Mouse (Mus musculus) C2C12 (cell line): ENCODE results near the gene Tgfbrap1.

ENCODE experiments used
- CEBPB ChIP-seq: IDR thresholded peaks from one replicate; pipeline ENCODE4 v1.6.1; 2011; ENCODE audit warnings: low read depth, mild to moderate bottlenecking, control low read depth, moderate library complexity
- CTCF ChIP-seq: IDR thresholded peaks from one replicate; pipeline ENCODE4 v1.5.1; 2011; ENCODE audit not compliant: control insufficient read depth, insufficient read depth, insufficient read length
- MAX ChIP-seq: IDR thresholded peaks from one replicate; pipeline ENCODE4 v1.6.1; 2011; ENCODE audit warnings: mild to moderate bottlenecking, control low read depth
- USF1 ChIP-seq: IDR thresholded peaks from one replicate; pipeline ENCODE4 v1.6.1; 2011; ENCODE audit warnings: low read depth, mild to moderate bottlenecking, control low read depth, moderate library complexity

GRCm38 (mm10) chr1:43112882-43113281 lies 14.4 kb upstream of the Tgfbrap1 start:
- TF ChIP-seq CEBPB (no peak), MAX (no peak), CTCF (no peak), USF1 (no peak)
